Mouse (Mus musculus) liver, postnatal 0 days (tissue): Measurements from ENCODE around the gene Draxin. TPM values are rescaled to one million over a fixed set of nuclear protein-coding genes. Genes with fewer than 3 reads are reported as not detected.

ENCODE experiments used
- ATAC-seq: fragments of 200-750 bp; cut with Nextera tagmentation; 2 replicates; pipeline ENCODE4 v1.8.0; 2017; ENCODE audit warnings: mild to moderate bottlenecking, moderate library complexity
- DNase-seq: peaks from one replicate; pipeline ENCODE4 v3.0.0-alpha.2; 2016
- H3K27ac ChIP-seq: fragments of 300-500 bp; sonication (generic); 2 replicates; pipeline ENCODE4 v1.5.1; 2014; ENCODE audit warnings: antibody characterized with exemption, moderate library complexity, mild to moderate bottlenecking, low read depth
- H3K27me3 ChIP-seq: fragments of 300-500 bp; sonication (generic); 2 replicates; pipeline ENCODE4 v1.6.1; 2014; ENCODE audit warnings: low read length, control low read depth, mixed read lengths; ENCODE audit not compliant: insufficient read depth
- H3K36me3 ChIP-seq: fragments of 300-500 bp; sonication (generic); replicated peaks from 2 replicates; pipeline ENCODE4 v1.6.1; 2014; ENCODE audit warnings: mild to moderate bottlenecking, control low read depth, low read length, moderate library complexity, mixed read lengths; ENCODE audit not compliant: insufficient read depth
- H3K4me1 ChIP-seq: fragments of 300-500 bp; sonication (generic); 2 replicates; pipeline ENCODE4 v1.6.1; 2014; ENCODE audit warnings: antibody characterized with exemption, mild to moderate bottlenecking, control low read depth; ENCODE audit not compliant: insufficient read depth
- H3K4me2 ChIP-seq: fragments of 300-500 bp; sonication (generic); 2 replicates; pipeline ENCODE4 v1.6.1; 2014; ENCODE audit warnings: low read depth, mild to moderate bottlenecking, low read length, moderate library complexity, mixed read lengths
- H3K4me3 ChIP-seq: fragments of 300-500 bp; sonication (generic); 2 replicates; pipeline ENCODE4 v1.5.1; 2014; ENCODE audit warnings: low read depth, low read length
- H3K9ac ChIP-seq: fragments of 300-500 bp; sonication (generic); replicated peaks from 2 replicates; pipeline ENCODE4 v1.6.1; 2014; ENCODE audit warnings: mild to moderate bottlenecking, moderate library complexity
- H3K9me3 ChIP-seq: fragments of 300-500 bp; sonication (generic); 2 replicates; pipeline ENCODE4 v1.6.1; 2016; ENCODE audit warnings: mild to moderate bottlenecking, control low read depth, low read length, mixed read lengths
- CTCF ChIP-seq: sonication (generic); IDR thresholded peaks from 2 replicates; pipeline ENCODE4 v1.5.1; 2016; ENCODE audit warnings: antibody characterized with exemption, low read depth
- EP300 ChIP-seq: IDR thresholded peaks from 2 replicates; pipeline ENCODE4 v1.6.1; 2016; ENCODE audit warnings: antibody characterized with exemption, low read depth, mild to moderate bottlenecking
- WGBS: fragments of 180-500 bp; shearing (Covaris S2); extraction: QIAGEN DNeasy Blood & Tissue Kit; methylation state at CpG from one replicate; pipeline ENCODE4 v1.1.7; 2014; ENCODE audit not compliant: insufficient replicate concordance; 5-methylcytosine and 5-hydroxymethylcytosine counted together
- polyA plus RNA-seq: library from polyadenylated mRNA; unstranded; fragments of >200 nt; fragmentation: Nextera tagmentation; extraction: Ambion mirVana; gene quantifications from 2 replicates; pipeline ENCODE4 v1.2.1, GENCODE M21; 2015

Draxin gene
- polyA plus RNA-seq, 1 experiment from 2014 or later = 0.04 TPM

DNA sequence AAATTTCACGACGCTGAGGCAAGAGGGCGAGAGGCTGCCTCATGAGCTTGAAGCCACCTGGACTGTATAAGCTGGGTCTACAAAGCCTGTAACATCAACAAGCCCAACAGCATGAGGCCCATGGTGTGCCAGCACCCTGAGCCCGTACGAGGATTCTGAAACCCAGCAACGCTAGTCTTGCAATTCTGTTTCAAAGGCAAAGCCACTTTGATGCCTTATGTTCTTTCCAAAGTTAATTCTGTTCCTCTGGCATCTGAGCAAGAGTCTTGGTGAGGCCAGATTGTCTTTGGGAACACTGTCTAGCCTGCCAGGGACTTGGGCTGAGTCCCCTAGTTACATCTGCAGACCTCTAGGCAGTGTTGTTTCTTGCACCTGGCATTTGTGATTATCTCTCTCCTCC is 71.5 kb downstream of the Draxin start:
- Histone ChIP-seq H3K4me2 (no peak overlapping the region), H3K27ac (no peak overlapping the region), H3K36me3 (peaks cover 28% of the 10 kb centered on the region), H3K9me3 (no peaks in the 10 kb centered on the region), H3K9ac (no peak overlapping the region), H3K4me1 (peaks cover 24% of the 10 kb centered on the region), H3K4me3 (no peak overlapping the region), H3K27me3 (no peaks in the 10 kb centered on the region)
- DNase-seq (no peak), ATAC-seq (no peak)
- no peak for TF ChIP-seq CTCF
- TF ChIP-seq EP300 = no peak
- 84% methylated on average over 6 of the region's 6 CpGs for WGBS

- Histone ChIP-seq H3K9me3 (no peaks in the 10 kb centered on the region), H3K36me3 (peaks cover 33% of the 10 kb centered on the region), H3K4me2 (no peak overlapping the region), H3K27ac (no peak overlapping the region), H3K4me3 (no peak overlapping the region), H3K4me1 (peaks cover 24% of the 10 kb centered on the region), H3K27me3 (no peaks in the 10 kb centered on the region), H3K9ac (no peak overlapping the region)
- TF ChIP-seq EP300 (no peak), CTCF (no peak)
- DNase-seq = no peak
- WGBS = 91% methylated on average over 9 of the region's 9 CpGs
- no peak for ATAC-seq
Measured at GRCm38 (mm10) chr4:148058218-148058819, 72.2 kb downstream of the Draxin start.

- Histone ChIP-seq H3K4me3 (no peak overlapping the region), H3K36me3 (peaks cover 39% of the 10 kb centered on the region), H3K4me2 (no peak overlapping the region), H3K9me3 (no peaks in the 10 kb centered on the region), H3K9ac (no peak overlapping the region), H3K27me3 (no peaks in the 10 kb centered on the region), H3K27ac (no peak overlapping the region), H3K4me1 (peaks cover 24% of the 10 kb centered on the region)
- TF ChIP-seq EP300 (no peak), CTCF (peak; percentile 34)
- whole genome bisulfite sequencing = 62% methylated on average over 5 of the region's 5 CpGs
- ATAC-seq (no peak), DNase-seq (no peak)
Measured at GRCm38 (mm10) chr4:148057661-148058209, 72.8 kb downstream of the Draxin start.

- ATAC-seq = peak; percentile 74
- H3K4me2 ChIP-seq = no peak overlapping the region
- no peak overlapping the region for H3K4me3 ChIP-seq
- WGBS = 73% methylated on average over 4 of the region's 4 CpGs
- peak; percentile 66 for DNase-seq
- H3K36me3 ChIP-seq = peaks cover 48% of the 10 kb centered on the region
- H3K27me3 ChIP-seq = no peaks in the 10 kb centered on the region
- peaks cover 24% of the 10 kb centered on the region for H3K4me1 ChIP-seq
- peak overlapping the region; percentile 12; the same call in 1 of the 2 replicates for H3K27ac ChIP-seq
- no peak overlapping the region for H3K9ac ChIP-seq
- no peaks in the 10 kb centered on the region for H3K9me3 ChIP-seq
- TF ChIP-seq CTCF (no peak), EP300 (no peak)
Measured at GRCm38 (mm10) chr4:148056801-148057200, 73.7 kb downstream of the Draxin start.

DNA sequence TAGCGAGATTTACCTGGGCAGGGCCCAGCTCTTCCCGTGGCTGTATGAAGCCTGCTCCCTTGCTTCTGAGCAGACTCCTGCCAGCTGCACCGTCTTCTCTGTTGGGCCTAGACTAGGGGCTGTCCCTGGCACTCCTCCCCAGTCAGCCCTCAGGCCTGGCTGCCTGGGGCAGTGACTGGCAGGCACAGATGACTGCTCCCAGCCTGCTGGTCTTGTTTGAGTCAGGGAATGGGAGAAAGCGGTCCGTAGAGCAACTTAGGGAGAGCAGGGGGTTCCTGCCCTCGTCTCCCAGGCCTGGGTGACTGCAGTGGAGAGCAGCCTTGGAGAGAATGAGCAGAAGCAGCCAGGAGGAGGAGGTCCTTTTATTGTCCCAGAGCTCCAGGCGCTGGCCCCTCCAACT is 74.3 kb downstream of the Draxin start:
- no peak overlapping the region for H3K4me3 ChIP-seq
- no peak overlapping the region for H3K27ac ChIP-seq
- no peak overlapping the region for H3K4me2 ChIP-seq
- H3K9me3 ChIP-seq = no peaks in the 10 kb centered on the region
- WGBS = 75% methylated on average over 7 of the region's 7 CpGs
- H3K27me3 ChIP-seq = no peaks in the 10 kb centered on the region
- H3K9ac ChIP-seq = no peak overlapping the region
- H3K4me1 ChIP-seq = peaks cover 22% of the 10 kb centered on the region
- H3K36me3 ChIP-seq = peaks cover 53% of the 10 kb centered on the region
- ATAC-seq (no peak), DNase-seq (peak; percentile 12)
- no peak for TF ChIP-seq CTCF
- TF ChIP-seq EP300 = no peak

- no peak for DNase-seq
- no peak for ATAC-seq
- WGBS = 88% methylated on average over 21 of the region's 21 CpGs
- H3K27ac ChIP-seq = no peak overlapping the region
- H3K4me1 ChIP-seq = peaks cover 12% of the 10 kb centered on the region
- H3K4me3 ChIP-seq = no peak overlapping the region
- peaks cover 55% of the 10 kb centered on the region for H3K36me3 ChIP-seq
- TF ChIP-seq CTCF (no peak), EP300 (no peak)
- H3K9ac ChIP-seq = no peak overlapping the region
- H3K4me2 ChIP-seq = no peak overlapping the region
- no peaks in the 10 kb centered on the region for H3K9me3 ChIP-seq
- no peaks in the 10 kb centered on the region for H3K27me3 ChIP-seq
Measured at GRCm38 (mm10) chr4:148054961-148055695, 75.4 kb downstream of the Draxin start.
